Mouse (Mus musculus) cerebellum, postnatal 4 days (tissue): ENCODE data around the gene Nolc1.
A peak's percentile ranks its signal among the peaks of the same experiment; 100 is the strongest.

Source experiments
- DNase-seq, 2 experiments: peaks; one replicate each; pipeline ENCODE4 v3.0.0; 2022; ENCODE audit warnings: low spot score in 2 of 2, mixed read lengths in 1 of 2

Nolc1 gene

DNA sequence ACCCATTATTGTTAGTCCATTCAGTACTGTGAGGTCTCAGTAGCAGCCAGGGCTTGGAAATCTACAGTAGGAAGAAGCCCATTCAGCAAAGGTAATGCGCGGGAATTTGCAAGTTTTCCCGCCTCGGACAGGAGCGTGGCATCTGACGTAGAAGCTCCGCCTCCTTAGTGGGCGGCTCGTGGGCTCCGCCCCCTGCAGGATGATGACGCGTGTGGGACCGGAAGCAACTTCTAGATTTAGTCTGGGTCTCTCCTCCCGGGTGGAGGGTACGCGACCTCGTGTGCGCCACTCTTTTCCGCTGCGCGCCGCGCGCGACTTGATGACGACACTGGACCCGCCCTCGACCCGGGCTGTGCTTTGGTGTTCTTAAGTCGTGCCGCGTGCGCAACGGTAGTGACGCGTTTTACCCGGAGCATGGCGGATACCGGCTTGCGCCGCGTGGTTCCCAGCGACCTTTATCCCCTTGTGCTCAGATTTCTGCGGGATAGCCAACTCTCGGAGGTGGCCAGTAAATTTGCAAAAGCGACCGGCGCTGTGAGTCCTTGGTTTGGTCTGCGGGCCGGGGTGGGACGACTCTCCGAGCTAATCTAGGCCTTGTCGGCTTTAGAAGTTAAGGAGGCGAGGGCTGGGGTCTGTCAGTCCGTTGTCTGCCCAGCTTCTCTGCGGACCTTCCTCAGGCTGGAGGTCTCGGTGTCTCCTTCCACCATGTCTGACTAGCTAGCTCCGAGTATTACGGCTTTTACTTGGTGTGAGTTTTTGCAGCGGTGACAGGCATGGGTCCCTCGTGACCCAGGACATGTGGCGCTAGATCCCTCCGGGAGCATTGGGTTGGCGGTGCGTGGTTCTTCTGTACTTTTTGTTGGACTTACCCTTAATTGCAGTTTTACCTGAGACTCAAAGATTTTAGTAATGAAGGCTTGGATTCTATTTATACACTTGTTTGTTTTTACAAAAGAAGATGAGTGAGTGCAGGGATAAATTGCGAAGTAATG lies at the start of gene Nolc1:
Nolc1 (plus strand) TSS at position 248 of the 992 bp plus-strand sequence.
- DNase-seq: peak; percentile 98

- DNase-seq: no peak
These were observed 49.1 kb upstream of the Nolc1 start for GRCm38 (mm10) chr19:46026567-46026966.

- DNase-seq: no peak
These were observed 46.8 kb upstream of the Nolc1 start for GRCm38 (mm10) chr19:46028747-46029320.

DNA sequence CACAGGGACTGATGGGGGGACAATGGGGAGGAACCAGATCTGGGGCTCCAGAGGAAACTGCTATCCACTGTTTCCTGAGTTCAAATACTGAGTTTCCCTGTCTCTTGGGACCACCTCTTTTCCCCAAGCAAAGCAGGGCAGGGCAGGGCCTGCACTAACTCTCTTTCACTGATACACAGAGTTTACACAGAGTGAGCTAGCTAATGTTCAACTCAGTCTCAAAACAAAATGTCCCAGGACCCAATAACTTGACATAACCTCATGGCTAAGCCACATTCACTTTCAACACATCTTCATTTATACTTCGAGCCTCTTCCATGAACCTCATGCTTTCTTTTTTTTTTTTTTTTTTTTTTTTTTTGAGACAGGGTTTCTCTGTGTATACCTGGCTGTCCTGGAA lies 46.0 kb upstream of the Nolc1 start:
- no peak for DNase-seq

GRCm38 (mm10) chr19:46030196-46030983 lies 45.3 kb upstream of the Nolc1 start:
- no peak for DNase-seq

DNA sequence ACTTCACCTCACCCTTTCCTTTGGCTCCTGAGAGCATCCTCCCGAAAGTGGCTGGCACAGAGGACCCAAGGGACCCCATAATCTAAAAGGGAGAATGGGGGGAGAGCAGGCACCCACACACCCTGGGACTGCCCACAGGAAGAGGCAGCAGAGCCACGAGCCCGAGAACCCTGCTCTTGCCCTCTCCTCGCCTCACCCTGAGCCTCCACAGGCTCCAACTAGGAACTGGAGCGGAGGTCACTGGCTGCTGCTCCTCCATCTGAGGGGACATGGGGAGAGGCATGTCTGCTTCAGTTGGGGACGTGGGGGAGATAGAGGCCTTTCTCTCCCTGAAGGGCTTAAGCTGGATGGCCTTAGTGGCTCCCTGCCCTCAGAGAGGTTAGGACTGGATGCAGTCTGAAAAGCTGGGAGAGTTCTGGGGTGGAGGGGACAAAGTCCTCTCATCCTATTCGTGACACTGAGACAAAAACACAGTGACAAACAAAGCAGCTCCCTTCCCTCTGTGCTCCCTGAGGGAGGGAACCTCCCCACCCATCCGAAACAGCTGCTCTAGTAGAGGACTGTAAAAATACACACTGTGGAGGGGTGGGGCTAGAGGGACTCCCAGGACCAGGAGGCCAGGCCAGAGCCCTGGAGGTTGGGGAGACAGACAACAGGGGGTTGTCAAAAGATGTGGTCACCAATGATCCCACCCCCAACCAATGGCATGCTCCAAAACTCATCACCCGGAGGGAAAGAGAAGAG lies 43.8 kb upstream of the Nolc1 start:
- DNase-seq: no peak

GRCm38 (mm10) chr19:46032731-46033510 lies 42.7 kb upstream of the Nolc1 start:
- no peak for DNase-seq

- no peak for DNase-seq
These were observed 41.8 kb upstream of the Nolc1 start for GRCm38 (mm10) chr19:46033911-46034310.

DNA sequence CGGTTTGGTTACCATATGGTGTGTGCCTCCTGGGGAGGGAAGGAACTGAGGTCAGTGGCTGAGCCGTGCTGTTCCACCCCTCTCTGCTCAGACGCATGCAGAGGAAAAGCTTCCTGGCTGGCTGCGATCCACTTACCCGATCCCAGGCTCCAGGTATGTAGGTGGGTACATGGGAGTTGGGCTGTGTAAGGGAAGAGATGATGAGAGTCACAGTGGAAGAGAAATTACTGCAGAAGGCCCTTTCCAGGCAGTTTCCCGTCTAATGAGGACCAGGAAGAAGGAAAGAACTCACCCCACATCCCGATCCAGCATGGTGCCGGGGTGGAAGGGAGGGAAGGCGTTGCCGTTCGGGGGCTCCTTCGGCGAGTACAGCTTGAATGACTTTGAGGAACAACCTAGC lies 39.7 kb upstream of the Nolc1 start:
- DNase-seq: no peak

GRCm38 (mm10) chr19:46036477-46037242 lies 39.0 kb upstream of the Nolc1 start:
- peak in 1 of 2 experiments; percentile 42 for DNase-seq

DNA sequence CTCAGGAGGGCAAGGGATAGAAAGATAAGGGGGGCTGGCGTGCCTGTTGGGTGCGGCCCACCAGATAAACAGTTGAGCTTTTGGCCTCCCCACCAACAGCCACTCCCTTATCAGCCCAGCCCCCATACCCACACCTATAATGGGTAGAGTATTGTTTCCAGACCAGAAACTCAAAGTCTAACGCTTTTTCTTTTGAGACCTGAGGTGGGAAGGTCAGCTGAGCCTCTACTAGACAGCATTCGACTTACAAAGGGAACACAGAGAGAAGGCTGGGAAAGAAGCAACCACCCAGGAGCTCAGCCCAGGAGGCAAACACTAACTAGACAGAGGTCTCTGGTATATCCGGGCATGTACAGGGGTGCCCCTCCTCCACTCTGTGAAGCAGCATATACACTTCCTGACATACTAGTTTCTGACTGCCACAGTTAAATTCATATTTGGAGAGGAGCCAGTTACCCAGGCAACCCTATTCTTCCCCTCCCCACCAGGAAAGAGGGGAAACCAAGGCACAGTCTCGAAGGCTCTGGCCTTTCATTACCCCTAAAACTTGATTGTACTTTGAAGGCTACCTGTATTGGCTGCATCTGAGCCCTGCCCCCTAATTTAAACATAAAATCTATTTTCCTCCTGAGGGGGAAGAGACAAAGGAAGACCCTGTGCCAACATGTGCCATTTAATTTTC lies 38.3 kb upstream of the Nolc1 start:
- DNase-seq: no peak

- no peak for DNase-seq
These were observed 37.5 kb upstream of the Nolc1 start for GRCm38 (mm10) chr19:46037925-46038850.

DNA sequence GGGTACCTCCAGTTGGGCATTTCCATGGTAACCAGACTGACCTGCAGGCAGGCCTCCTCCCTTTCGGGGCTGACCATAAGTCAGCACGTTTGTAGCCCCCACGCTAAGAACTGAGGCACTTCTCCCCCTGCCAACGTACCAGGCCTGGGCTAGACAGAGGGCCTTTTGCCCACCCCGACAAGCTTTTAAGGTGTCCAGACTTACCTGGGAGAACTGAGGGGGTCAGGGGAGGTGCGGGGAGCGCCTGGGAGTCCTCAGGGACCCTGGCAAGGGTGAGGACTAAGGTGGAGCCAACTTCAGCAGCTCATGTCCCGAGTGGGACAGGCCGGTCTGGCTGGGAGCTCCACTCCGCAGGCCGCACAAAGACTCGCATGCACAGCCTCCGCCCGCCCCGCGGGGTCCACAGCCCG lies 36.8 kb upstream of the Nolc1 start:
- DNase-seq: no peak

DNA sequence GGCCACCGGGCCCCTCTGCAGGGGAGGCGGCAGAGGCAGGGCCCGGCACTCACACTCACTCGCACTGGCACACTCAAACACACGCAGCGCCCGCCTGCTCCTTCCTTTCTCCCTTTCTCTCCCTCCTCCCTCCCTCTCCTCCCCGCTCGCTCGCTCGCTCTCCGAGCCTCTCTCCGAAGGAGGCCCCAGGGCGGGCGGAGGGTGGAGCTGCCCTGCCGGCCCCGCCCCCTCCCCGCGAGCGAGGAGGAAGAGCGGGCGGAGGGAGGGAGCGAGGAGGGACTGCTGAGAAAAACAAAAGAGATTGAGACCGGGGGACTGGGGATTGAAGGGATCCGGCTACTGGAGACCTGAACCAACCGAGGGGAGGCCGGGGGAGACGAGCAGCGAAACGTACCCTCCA lies 36.2 kb upstream of the Nolc1 start:
- peak; percentile 60 to 82 for DNase-seq

DNA sequence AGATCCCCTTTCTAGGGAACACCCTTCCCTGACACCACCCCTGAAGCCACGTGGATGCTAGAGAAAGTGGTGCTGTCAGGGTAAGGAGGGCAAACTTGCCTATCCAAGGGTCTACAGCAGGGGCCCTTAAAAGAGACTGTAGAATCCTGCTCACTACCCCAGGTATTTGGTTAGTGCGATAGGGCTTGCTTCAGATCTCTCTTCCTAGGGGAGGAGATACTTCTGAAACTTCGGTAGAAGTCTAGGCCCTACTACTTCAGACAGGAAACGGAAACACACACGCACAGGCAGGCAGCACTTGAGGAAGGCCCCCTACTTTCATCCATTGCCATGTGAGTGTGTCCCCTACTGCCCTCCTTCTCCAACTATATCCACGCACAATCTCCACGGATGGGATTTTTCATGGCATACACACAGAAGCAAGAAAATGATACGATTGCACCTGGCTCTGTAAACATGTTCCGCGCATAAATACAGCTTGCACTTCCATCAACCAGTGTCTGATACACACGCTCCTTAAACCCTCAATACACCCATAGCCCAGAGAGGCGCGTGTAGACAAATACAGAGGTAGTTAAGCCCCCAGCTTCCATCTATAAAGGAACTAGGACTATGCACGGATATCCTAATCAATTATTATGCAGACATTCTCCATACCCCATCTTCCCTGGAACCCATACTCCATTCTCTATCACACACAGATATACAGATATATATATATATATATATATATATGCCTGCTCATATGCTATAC lies 35.3 kb upstream of the Nolc1 start:
- no peak for DNase-seq

DNA sequence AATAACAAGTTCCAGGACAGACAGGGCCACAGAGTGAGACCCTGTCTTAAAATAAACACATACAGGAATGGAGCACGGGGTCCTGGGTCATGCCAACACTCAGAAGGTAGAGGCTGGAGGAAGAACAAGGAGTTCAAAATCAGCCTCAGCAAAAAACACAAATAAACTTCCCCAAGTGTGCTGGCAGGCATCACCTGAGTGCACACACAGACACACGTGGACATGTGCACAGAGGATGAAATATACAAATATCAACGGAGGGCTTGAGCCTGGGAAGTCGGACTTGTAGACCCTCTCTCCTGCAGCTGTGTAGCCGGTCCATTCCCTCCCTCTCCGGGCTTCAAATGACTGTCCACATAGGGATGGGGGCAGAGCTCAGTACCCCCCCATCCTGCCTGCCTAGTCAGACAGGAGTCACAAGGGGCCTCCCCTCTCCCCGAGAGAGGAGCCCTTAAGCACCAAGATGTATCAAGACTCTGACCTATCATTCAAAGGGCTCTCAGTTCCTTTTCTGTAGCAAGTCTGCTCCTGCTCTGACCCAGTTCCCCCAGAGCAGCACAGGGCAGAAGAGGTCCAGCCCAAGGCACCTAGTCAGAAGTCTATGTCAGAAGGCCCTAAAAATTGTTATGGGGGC lies 34.2 kb upstream of the Nolc1 start:
- DNase-seq: no peak

DNA sequence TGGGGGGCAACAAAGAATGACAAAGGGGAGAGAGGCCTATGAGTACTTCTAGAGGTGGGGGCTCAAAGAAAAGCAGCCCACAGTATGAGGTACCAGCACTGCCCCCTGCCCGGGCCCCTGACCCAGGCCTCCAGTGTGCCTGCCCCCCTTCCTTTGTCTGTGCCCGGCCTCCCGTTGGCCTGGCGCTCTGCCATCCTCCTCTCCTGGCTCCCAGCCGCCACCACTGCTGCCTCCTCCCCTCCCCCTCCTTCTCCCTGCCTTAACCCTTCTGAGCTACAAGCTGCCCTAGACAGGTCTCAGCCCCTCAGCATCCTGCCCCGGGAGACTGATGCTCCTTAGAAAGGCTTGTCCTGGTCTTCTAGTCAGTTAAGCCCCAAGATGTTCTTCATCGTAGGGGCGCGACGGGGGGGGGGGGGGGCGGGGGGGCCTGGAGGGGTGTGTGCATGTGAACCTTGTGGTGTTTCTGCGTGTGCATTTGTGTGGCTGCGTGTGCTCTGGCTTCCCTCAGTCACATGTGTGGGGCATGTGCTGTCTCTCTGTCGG lies 33.7 kb upstream of the Nolc1 start:
- peak; percentile 73 to 93 for DNase-seq
